Mouse (Mus musculus): ENCODE data around the gene Ush1g. TPM values are rescaled to one million over a fixed set of nuclear protein-coding genes. Genes with fewer than 3 reads are reported as not detected.

The Ush1g gene
- polyA plus RNA-seq, 1 experiment: not detected

DNA sequence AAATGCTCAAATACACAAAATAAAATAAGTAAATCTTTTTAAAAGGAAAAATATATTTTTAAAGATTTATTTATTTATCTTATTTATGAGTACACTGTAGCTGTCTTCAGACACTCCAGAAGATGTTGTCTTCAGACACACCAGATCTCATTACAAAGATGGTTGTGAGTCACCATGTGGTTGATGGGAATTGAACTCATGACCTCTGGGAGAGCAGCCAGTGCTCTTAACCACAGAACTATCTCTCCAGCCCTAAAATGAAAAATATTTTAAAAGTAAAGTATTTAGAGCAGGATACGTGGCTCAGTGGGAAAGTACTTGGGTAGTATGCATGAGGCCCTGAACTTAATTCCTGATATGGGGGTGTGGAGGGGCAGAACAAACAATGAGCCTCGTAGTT is 20.5 kb downstream of the Ush1g start:
- no peak for TF ChIP-seq GATA1 (IDR thresholded peaks at IDR 0.05; ENCODE audit: low read length)

DNA sequence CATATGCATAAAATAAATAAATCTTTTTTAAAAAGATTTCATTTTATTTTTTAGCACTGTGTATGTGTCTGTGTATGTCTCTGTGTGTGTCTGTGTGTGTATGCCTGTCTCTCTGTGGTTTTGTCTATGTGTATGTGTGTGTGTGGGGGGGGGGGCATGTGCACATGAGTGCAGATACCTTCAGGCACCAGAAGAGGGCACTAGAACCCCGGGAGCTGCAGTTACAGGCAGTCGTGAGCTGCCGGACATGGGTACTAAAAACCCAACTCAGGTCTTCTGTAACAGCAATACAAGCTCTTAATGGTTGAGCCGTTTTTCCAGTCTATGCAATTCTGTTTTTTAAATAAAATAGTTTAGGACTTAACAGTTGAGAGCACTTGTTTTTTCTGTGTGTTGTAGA is 21.1 kb downstream of the Ush1g start:
- TF ChIP-seq GATA1 (IDR thresholded peaks at IDR 0.05; ENCODE audit: low read length): no peak

DNA sequence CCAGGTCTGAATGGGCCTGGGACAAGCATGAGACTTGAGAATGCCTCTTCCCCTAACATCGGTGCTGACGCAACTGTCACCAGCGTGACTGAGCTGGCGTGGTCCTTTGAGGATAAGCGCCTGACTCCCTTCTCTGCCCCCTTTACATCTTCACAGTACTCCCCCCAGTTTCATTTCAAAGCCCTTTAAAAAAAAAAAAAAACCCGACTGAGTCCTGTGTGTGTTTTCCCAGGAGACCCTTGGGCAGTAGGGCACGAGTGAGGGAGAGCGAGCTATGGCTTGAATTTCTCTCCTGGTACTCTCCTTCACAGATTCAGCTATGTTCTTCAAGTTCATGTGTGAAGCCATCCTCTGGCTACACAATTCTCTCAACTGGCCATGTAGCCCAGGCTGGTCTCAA is 23.7 kb downstream of the Ush1g start:
- TF ChIP-seq GATA1 (IDR thresholded peaks at IDR 0.05; ENCODE audit: low read length): no peak

DNA sequence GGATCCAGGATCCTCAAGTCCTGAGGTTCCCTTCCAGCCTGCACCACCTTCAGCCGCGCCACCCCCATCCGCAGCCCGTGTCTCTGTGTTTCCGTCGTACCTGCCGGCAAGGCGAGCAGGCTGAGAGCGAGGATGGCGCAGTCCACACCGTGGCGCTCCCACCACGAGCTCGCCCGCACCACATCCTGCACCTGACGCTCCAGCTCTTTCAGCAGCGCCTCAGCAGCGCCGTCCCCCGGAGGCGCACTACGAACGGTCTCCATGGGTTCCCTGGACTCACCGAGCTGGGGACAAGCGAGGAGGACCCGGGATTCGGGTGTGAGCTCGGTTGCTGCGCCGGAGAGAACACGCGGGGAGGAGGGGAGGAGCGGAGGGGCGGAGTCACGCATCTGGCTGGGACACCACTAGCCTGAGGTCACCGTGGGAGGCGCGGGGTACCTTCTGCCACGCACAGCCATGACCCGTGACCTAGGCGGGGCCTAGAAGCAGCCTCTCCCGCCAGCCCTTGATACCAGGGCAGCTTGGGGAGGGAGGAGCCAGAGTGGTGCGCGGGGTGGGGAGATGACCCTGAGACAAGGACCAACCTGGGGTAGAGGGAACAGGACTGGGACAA is 24.5 kb downstream of the Ush1g start, which contains the start of gene Fads6:
Gene Fads6 (minus strand): TSS at position 450 of the 613 bp plus-strand sequence.
- no peak for TF ChIP-seq GATA1 (IDR thresholded peaks at IDR 0.05; ENCODE audit: low read length)

DNA sequence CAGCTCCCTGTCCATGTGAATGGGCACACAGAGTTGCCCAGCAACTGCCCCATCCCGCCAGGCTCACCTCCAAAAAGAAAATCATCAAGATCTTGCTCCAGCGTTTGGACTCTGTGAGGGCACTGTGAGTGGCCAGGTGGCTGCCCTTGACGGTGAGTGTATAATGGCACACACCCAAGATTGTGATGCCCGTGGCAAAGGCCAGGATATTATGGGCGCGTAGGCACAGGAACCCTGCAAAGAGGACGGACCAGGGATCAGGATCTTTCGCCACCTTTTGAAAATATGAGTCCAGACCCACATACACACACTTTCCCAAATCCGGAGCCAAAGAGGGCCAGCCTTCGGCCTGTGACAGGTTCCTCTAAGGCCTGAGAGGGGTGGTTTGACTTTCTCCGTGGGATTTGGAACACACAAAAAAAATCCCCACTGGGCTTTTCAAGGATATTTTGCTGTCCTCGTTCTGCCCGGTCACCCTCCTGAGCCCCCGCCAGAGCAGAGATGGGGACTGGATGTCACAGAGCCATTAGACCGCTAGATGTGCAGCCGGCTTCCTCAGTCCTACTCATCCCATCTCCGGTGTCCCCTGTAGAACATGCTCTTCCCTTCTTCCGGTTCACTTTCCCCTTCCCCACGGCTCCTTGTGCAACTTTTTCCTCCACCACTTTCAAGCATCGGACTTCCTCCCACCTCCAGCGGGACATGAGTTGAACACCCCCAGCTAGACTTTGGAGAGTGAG is 25.2 kb downstream of the Ush1g start:
- no peak for TF ChIP-seq GATA1 (IDR thresholded peaks at IDR 0.05; ENCODE audit: low read length)

DNA sequence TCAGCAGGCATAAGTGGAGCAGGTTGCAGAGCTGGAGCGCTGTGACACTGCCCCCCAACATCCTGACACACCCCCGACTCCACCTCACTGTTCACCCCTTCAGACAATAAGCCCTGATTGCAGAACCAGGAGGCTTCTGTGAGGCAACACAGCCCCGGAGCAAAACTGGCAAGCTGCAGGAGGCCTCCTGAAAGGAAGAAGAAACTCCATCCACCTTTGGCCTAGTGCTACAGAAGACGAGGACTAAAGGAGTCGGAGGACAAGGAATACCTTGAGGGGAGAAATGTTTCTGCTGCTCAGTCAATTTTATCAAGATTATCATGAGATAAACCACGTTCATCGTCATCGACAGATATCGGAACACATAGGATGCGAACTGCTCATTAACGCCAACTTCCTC is 25.9 kb downstream of the Ush1g start:
- TF ChIP-seq GATA1 (IDR thresholded peaks at IDR 0.05; ENCODE audit: low read length): no peak

DNA sequence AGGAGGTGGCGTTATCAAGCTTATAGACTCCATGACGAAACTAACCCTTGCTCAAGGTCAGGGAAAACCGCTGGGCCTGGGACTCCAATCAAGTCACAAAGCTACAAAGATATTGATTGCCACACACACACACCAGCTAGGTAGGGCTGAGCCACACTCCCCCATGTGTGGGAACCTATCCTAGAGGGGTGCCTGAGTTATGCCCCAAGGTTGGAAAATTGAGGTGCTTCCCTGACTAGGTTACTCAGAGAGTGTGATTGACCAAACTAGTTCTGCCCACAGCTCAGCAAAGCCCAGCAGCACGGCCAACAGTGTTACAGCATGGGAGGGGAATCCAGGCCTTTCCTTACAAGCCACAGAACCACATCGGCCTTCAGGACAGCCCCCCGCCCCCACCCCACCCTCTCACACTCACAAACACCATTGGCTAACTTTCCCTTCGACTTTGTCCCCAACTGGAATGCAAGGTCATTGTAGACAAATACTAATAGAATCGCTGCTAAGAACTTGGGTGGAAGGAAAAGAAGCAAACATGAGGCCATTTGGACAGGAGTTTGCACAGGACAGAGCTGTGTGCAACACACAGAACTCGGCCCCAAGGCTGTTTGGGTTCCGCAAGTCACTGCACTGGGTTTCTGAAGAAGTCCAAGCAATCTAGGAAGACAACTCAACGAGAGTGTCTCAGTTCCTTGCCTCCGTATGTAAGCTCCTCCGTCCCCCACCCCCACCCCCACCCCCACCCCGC is 29.0 kb downstream of the Ush1g start:
- no peak for TF ChIP-seq GATA1 (IDR thresholded peaks at IDR 0.05; ENCODE audit: low read length)

DNA sequence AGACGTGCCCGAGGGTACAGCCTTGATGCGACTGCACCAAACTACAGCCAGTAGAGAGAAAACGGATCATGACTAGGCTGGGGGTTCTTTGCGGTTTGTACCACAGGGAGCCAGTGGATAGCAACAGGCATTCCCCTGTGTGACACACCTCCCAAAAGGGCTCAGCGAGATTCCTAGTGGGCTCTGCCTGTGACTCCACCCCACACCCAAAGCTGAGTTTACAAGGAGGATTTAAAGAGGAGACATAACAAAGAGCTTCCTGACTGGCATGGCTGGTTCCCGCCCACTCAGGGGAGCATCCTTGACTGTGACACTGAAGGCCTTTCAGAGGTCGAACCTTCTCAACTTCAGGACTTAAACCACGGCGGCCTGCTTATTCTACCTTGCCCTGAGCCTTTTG is 30.3 kb downstream of the Ush1g start:
- no peak for TF ChIP-seq GATA1 (IDR thresholded peaks at IDR 0.05; ENCODE audit: low read length)

DNA sequence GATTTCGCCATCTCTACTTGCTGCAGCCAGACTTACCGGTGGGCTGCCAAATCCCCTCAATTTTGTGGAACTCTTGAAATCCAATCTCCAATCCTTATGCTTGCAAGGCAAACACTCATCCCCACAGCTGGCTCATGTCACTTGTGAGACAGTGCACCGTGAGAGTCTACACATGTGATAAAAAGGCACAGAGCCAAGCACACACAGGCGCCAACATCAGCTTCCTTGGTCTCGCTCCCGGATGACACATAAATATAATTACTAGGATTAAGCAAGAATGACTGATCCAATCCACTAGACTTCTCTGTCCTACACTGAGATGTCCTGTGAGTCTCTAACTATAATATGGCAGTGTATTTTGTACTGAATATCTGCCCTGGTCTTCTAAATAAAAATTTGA is 30.9 kb downstream of the Ush1g start:
- TF ChIP-seq GATA1 (IDR thresholded peaks at IDR 0.05; ENCODE audit: low read length): no peak

DNA sequence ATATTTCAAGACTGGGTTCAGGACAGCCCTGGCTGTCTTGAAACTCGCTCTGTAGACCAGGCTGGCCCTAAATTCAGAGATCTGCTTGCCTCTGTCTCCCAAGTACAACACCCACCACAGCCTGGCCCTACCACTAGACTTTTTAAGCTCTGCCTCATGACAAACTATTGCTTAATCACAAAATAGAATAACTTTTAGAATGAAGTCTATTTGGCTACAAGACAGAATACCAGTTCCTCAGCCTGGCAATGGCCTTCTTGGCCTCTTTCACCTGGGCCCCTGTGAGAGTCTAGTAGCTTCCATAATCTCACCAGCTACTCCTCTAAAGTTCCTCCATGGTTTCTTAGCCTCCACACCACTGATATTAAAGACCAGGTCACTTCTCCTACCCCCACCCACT is 31.5 kb downstream of the Ush1g start:
- TF ChIP-seq GATA1 (IDR thresholded peaks at IDR 0.05; ENCODE audit: low read length): no peak

DNA sequence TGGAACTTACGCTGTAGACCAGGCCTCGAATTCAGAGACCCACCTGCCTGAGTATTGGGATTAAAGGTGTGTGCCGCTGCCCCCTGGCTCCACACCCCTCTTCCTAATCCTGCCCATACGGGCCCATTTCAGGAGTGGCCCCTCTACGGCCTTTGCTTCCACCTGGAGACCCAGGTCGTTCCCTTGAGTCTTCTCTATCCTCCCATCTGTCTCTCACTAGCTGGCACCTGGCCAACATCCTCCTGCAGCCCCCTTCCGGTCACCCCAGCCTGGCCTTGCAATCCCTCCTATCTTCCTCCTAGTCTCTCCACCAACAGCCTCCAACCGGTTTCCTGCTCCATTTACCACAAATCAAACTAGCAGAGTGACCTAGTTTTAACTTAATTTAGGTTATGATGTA is 32.0 kb downstream of the Ush1g start:
- no peak for TF ChIP-seq GATA1 (IDR thresholded peaks at IDR 0.05; ENCODE audit: low read length)

DNA sequence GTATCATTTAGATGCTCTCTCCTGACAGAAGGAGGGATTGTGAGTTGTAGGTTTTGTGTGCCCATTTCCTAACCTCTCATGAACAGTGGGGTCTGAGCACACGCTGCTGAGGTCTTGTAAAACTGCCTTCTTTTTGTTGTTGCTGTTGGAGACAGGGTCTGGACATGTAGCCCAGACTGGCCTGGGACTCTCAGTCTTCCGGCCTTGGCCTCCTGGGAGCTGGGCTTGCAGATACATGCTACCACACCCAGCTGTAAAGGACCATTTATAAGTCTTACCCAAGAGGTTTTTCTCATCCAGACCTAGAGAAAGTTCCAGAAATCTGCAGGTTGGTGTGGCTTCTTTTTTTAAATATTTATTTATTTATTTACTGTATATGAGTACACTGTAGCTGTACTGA is 33.5 kb downstream of the Ush1g start:
- TF ChIP-seq GATA1 (IDR thresholded peaks at IDR 0.05; ENCODE audit: low read length): no peak

DNA sequence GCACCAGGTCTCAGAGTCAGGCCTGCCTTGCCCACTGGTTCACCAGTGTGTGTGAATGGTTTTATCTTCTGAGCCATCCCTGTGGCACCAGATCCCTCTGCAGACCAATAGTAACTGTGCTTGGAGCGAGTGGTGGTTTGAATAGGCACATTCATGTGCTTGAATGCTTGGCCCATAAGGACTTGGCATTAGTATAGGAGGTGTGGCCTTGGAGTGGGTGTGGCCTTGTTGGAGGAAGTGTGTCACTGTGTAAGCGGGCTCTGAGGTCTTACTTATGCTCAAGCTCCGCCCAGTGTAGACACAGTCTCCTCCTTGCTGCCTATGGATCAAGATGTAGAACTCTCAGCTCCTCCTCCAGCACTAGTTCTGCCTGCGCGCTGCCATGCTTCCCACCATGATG is 34.5 kb downstream of the Ush1g start:
- TF ChIP-seq GATA1 (IDR thresholded peaks at IDR 0.05; ENCODE audit: low read length): no peak

DNA sequence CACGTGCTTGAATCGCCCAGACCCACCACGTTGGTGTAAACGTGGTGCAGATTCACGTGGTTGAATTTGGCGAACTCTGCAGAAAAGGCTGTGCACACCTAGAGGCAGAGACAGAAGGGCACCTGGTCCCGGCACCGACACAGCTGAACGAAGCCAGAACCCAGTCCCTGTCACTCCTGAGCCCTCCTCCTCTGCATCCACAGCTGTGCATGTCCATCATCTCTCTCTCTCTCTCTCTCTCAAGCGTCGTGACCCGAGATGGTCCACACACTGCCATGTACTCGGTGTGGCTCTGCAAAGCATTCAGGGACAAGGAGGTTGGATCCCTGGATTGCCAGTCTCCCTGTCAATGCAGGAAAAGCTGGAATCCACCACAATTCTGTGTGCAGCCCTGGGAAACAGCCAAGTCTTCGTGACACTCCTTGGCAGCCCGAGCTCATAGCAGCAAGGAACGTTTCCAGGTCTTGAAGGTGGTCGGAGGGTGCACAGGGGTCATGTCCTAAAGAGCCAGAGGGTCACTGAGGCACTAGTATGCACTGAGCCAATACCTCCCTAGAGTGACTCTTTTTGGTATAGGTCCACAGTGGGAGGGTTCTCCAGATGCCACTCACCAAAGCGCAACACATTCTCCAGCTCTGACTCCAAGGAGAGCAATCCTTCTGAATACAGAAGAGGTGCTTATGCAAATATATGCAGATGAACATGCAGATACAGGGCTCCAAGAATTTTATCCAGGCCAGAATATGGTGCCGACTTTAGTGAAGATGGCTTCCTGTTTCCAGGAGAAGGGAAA is 35.4 kb downstream of the Ush1g start:
- no peak for TF ChIP-seq GATA1 (IDR thresholded peaks at IDR 0.05; ENCODE audit: low read length)

DNA sequence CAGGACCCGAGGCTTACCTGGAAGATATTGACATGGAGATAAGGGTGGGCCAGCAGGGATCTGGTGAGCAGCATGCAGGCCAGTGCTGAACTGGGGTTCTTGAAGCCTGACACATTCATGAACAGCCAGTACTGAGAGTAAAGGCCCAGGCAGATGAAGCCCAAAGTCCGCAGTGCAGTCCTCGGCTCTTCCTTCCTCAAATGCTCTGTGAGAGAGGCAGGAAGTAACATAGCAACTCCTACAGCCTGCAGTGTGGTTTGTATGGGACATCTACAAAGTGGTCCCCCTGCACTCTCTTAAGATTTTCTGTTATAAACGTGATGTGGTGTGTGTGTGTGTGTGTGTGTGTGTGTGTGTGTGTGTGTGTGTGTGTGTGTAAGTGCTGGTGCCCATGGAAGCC is 36.6 kb downstream of the Ush1g start:
- no peak for TF ChIP-seq GATA1 (IDR thresholded peaks at IDR 0.05; ENCODE audit: low read length)

Measured in G1E-ER4 (cell line).